Mouse (Mus musculus): ENCODE results near the gene Rspo3.

The Rspo3 gene

GRCm38 (mm10) chr10:29535546-29536260, at the start of gene Rspo3:
Rspo3 (minus strand) TSS chr10:29535867.
- no peak for DNase-seq (ENCODE audit: low read depth)

- no peak for DNase-seq (ENCODE audit: low read depth)
Observed at GRCm38 (mm10) chr10:29581940-29582339, 46.3 kb upstream of the Rspo3 start.

GRCm38 (mm10) chr10:29581476-29581875, 45.8 kb upstream of the Rspo3 start:
- no peak for DNase-seq (ENCODE audit: low read depth)

GRCm38 (mm10) chr10:29555983-29556382, 20.3 kb upstream of the Rspo3 start:
- no peak for DNase-seq (ENCODE audit: low read depth)

- no peak for DNase-seq (ENCODE audit: low read depth)
Observed at GRCm38 (mm10) chr10:29554365-29554764, 18.7 kb upstream of the Rspo3 start.

- no peak for DNase-seq (ENCODE audit: low read depth)
Observed at GRCm38 (mm10) chr10:29542982-29543381, 7.3 kb upstream of the Rspo3 start.

- DNase-seq (ENCODE audit: low read depth): no peak
Observed at GRCm38 (mm10) chr10:29539516-29539915, 3.8 kb upstream of the Rspo3 start.

- DNase-seq (ENCODE audit: low read depth): no peak
Observed at GRCm38 (mm10) chr10:29538791-29539190, 3.1 kb upstream of the Rspo3 start.

- no peak for DNase-seq (ENCODE audit: low read depth)
Observed at GRCm38 (mm10) chr10:29534830-29535227, 838 bp downstream of the Rspo3 start.

- no peak for DNase-seq (ENCODE audit: low read depth)
Observed at GRCm38 (mm10) chr10:29533846-29534829, 1.5 kb downstream of the Rspo3 start.

- peak; percentile 85 for DNase-seq (ENCODE audit: low read depth)
Observed at GRCm38 (mm10) chr10:29532821-29533715, 2.6 kb downstream of the Rspo3 start.

GRCm38 (mm10) chr10:29513563-29513962, 22.1 kb downstream of the Rspo3 start:
- no peak for DNase-seq (ENCODE audit: low read depth)

GRCm38 (mm10) chr10:29508167-29508566, 27.5 kb downstream of the Rspo3 start:
- no peak for DNase-seq (ENCODE audit: low read depth)

- DNase-seq (ENCODE audit: low read depth): no peak
Observed at GRCm38 (mm10) chr10:29497205-29497822, 38.4 kb downstream of the Rspo3 start.

- no peak for DNase-seq (ENCODE audit: low read depth)
Observed at GRCm38 (mm10) chr10:29493996-29494395, 41.7 kb downstream of the Rspo3 start.

- DNase-seq (ENCODE audit: low read depth): no peak
Observed at GRCm38 (mm10) chr10:29480945-29481344, 54.7 kb downstream of the Rspo3 start.

GRCm38 (mm10) chr10:29479401-29479800, 56.3 kb downstream of the Rspo3 start:
- DNase-seq (ENCODE audit: low read depth): no peak

- no peak for DNase-seq (ENCODE audit: low read depth)
Observed at GRCm38 (mm10) chr10:29470454-29470853, 65.2 kb downstream of the Rspo3 start.

- no peak for DNase-seq (ENCODE audit: low read depth)
Observed at GRCm38 (mm10) chr10:29460100-29460499, 75.6 kb downstream of the Rspo3 start.

GRCm38 (mm10) chr10:29459632-29460031, 76.0 kb downstream of the Rspo3 start:
- DNase-seq (ENCODE audit: low read depth): peak; percentile 22

GRCm38 (mm10) chr10:29445076-29445475, 90.6 kb downstream of the Rspo3 start:
- DNase-seq (ENCODE audit: low read depth): no peak
